Mouse (Mus musculus): ENCODE measurements around the gene Bloc1s2.

DNA sequence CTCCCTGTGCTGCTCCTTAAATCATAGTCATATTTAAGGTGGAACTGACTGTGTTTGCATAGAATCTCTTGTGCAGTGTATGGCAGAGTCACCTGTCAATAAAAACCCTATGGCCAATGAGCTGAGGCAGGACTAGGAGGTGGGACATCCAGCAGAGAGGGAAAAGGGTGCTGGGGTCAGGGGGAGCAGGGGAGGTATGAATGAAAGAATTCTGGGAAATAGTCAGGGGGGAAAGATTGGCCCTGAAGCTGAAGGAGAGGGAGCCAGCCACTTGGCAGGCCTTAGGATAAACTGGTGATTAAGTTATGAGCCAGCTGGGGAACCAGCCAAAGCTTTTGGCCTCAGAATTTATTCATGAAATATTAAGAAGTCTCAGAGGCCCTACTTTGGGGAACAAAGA, 37.2 kb downstream of the Bloc1s2 start:
- no peak for TF ChIP-seq GATA1 (IDR thresholded peaks at IDR 0.05; ENCODE audit: borderline replicate concordance, low read length)
- TF ChIP-seq FLI1 (IDR thresholded peaks at IDR 0.05; ENCODE audit: low read length) = no peak
